Mouse (Mus musculus): ENCODE results near the gene Plekha6.

- TF ChIP-seq CTCF (IDR thresholded peaks at IDR 0.05; ENCODE audit: low read depth, low read length) (no peak), GATA1 (IDR thresholded peaks at IDR 0.05; ENCODE audit: borderline replicate concordance, low read length) (no peak), POLR2AphosphoS5 (IDR thresholded peaks at IDR 0.05; ENCODE audit: insufficient replicate concordance, low read depth, low read length) (no peak), TAL1 (conservative IDR thresholded peaks at IDR 0.05; ENCODE audit: low read depth, low read length) (no peak), GATA2 (IDR thresholded peaks at IDR 0.05; ENCODE audit: borderline replicate concordance, low read depth, low read length) (no peak)
Measured at GRCm38 (mm10) chr1:133165111-133165510, 1.1 kb downstream of the Plekha6 start.

All from G1E (cell line).